Mouse (Mus musculus) MEL (cell line): Measurements from ENCODE around the gene Thrsp. TPM values are rescaled to one million over a fixed set of nuclear protein-coding genes. Genes with fewer than 3 reads are reported as not detected.
"Not testable (repeated sequence)": the region's sequence is repeated elsewhere in the genome, so short reads cannot be mapped to it uniquely, and the experiment has no call there.

ENCODE experiments used
- DNase-seq: peaks from one replicate; pipeline ENCODE4 v3.0.0; 2011; ENCODE audit warnings: low read depth, low spot score
- H3K27ac ChIP-seq: 2 replicates; pipeline ENCODE4 v1.5.1; 2012; ENCODE audit warnings: low read depth, mild to moderate bottlenecking, control low read depth, low read length, moderate library complexity; ENCODE audit not compliant: control insufficient read depth
- H3K27me3 ChIP-seq, 2 experiments: fragments of 150-350 bp in 1 of 2; sonication (generic) in 1 of 2; 2 replicates each; pipeline ENCODE4 v1.6.1; 2012; ENCODE audit warnings: low read length in 2 of 2, mild to moderate bottlenecking in 2 of 2, improper control_type of control experiment in 1 of 2, moderate library complexity in 1 of 2; ENCODE audit not compliant: insufficient read depth in 2 of 2, control insufficient read depth in 1 of 2
- H3K36me3 ChIP-seq, 2 experiments: 2 replicates each; pipeline ENCODE4 v1.6.1; 2012 to 2014; ENCODE audit warnings: low read length in 2 of 2, improper control_type of control experiment in 1 of 2, inconsistent platforms in 1 of 2, mild to moderate bottlenecking in 1 of 2; ENCODE audit not compliant: insufficient read depth in 2 of 2, control insufficient read depth in 1 of 2
- H3K4me1 ChIP-seq, 2 experiments: fragments of 150-350 bp in 1 of 2; sonication (generic) in 1 of 2; 2 replicates each; pipeline ENCODE4 v1.6.1; 2012; ENCODE audit warnings: low read length in 2 of 2, improper control_type of control experiment in 1 of 2, mild to moderate bottlenecking in 1 of 2; ENCODE audit not compliant: insufficient read depth in 2 of 2, control insufficient read depth in 1 of 2
- H3K4me3 ChIP-seq, 2 experiments: fragments of 150-350 bp in 1 of 2; sonication (generic) in 1 of 2; 2 replicates each; pipeline ENCODE4 v1.5.1; 2012; ENCODE audit warnings: low read depth in 2 of 2, low read length in 2 of 2, mild to moderate bottlenecking in 2 of 2, moderate library complexity in 2 of 2, control low read depth in 1 of 2, improper control_type of control experiment in 1 of 2; ENCODE audit not compliant: control insufficient read depth in 1 of 2, insufficient read depth in 1 of 2
- H3K79me2 ChIP-seq: 2 replicates; pipeline ENCODE4 v1.6.1; 2012; ENCODE audit warnings: mild to moderate bottlenecking, low read length, moderate library complexity; ENCODE audit not compliant: control insufficient read depth, poor library complexity, insufficient read depth
- H3K9ac ChIP-seq: 2 replicates; pipeline ENCODE4 v1.6.1; 2012; ENCODE audit warnings: low read depth, mild to moderate bottlenecking, control low read depth, low read length, moderate library complexity; ENCODE audit not compliant: control insufficient read depth, poor library complexity, severe bottlenecking
- H3K9me3 ChIP-seq: fragments of 150-350 bp; sonication (generic); replicated peaks from 2 replicates; pipeline ENCODE4 v1.6.1; 2012; ENCODE audit warnings: mild to moderate bottlenecking, low read length, improper control_type of control experiment, moderate library complexity; ENCODE audit not compliant: insufficient read depth
- CTCF ChIP-seq, 3 experiments: IDR thresholded peaks in 2 of 3; conservative IDR thresholded peaks in 1 of 3; 2 replicates each; pipeline ENCODE4 v1.5.1; 2011 to 2012; ENCODE audit warnings: low read length in 3 of 3, low read depth in 2 of 3, mild to moderate bottlenecking in 2 of 3, improper control_type of control experiment in 1 of 3, inconsistent platforms in 1 of 3, mixed read lengths in 1 of 3, moderate library complexity in 1 of 3; ENCODE audit not compliant: control insufficient read depth in 1 of 3, insufficient read depth in 1 of 3, poor library complexity in 1 of 3, severe bottlenecking in 1 of 3
- ELF1 ChIP-seq: IDR thresholded peaks from 2 replicates; pipeline ENCODE4 v1.6.1; 2014; ENCODE audit warnings: low read depth, mild to moderate bottlenecking, inconsistent platforms, low read length, improper control_type of control experiment, moderate library complexity
- GATA1 ChIP-seq: IDR thresholded peaks from 2 replicates; pipeline ENCODE4 v1.6.1; 2011; ENCODE audit warnings: low read depth, low read length, improper control_type of control experiment
- HCFC1 ChIP-seq: IDR thresholded peaks from 2 replicates; pipeline ENCODE4 v1.6.1; 2012; ENCODE audit warnings: low read depth, mild to moderate bottlenecking, inconsistent platforms, low read length, improper control_type of control experiment, moderate library complexity
- JUND ChIP-seq: IDR thresholded peaks from 2 replicates; pipeline ENCODE4 v1.6.1; 2011; ENCODE audit warnings: low read depth, mild to moderate bottlenecking, improper control_type of control experiment, low read length
- MAFK ChIP-seq: IDR thresholded peaks from 2 replicates; pipeline ENCODE4 v1.6.1; 2011; ENCODE audit warnings: low read depth, mild to moderate bottlenecking, low read length, improper control_type of control experiment, borderline replicate concordance
- MAX ChIP-seq: IDR thresholded peaks from 2 replicates; pipeline ENCODE4 v1.6.1; 2011; ENCODE audit warnings: low read length, improper control_type of control experiment
- MAZ ChIP-seq: IDR thresholded peaks from 2 replicates; pipeline ENCODE4 v1.6.1; 2012; ENCODE audit warnings: low read depth, mild to moderate bottlenecking, inconsistent platforms, low read length, improper control_type of control experiment
- MEF2A ChIP-seq: IDR thresholded peaks from 2 replicates; pipeline ENCODE4 v1.6.1; 2014; ENCODE audit warnings: low read depth, mild to moderate bottlenecking, inconsistent platforms, low read length, improper control_type of control experiment; ENCODE audit not compliant: poor library complexity, insufficient replicate concordance, severe bottlenecking; ENCODE audit errors: extremely low read depth
- POLR2AphosphoS2 ChIP-seq: IDR thresholded peaks from 2 replicates; pipeline ENCODE4 v1.6.1; 2011; ENCODE audit warnings: low read length, improper control_type of control experiment
- POLR2AphosphoS5 ChIP-seq: IDR thresholded peaks from 2 replicates; pipeline ENCODE4 v1.6.1; 2012; ENCODE audit warnings: low read depth, borderline replicate concordance, mild to moderate bottlenecking, inconsistent platforms, low read length, moderate library complexity, mixed read lengths
- RAD21 ChIP-seq: IDR thresholded peaks from 2 replicates; pipeline ENCODE4 v1.6.1; 2011; ENCODE audit warnings: mild to moderate bottlenecking, low read depth, low read length, improper control_type of control experiment
- RCOR1 ChIP-seq: IDR thresholded peaks from 2 replicates; pipeline ENCODE4 v1.6.1; 2012; ENCODE audit warnings: low read depth, mild to moderate bottlenecking, inconsistent platforms, low read length, improper control_type of control experiment
- TAL1 ChIP-seq: IDR thresholded peaks from 2 replicates; pipeline ENCODE4 v1.6.1; 2012; ENCODE audit warnings: mild to moderate bottlenecking, inconsistent platforms, low read length, moderate library complexity, mixed read lengths
- TBP ChIP-seq: IDR thresholded peaks from 2 replicates; pipeline ENCODE4 v1.8.0; 2011; ENCODE audit warnings: low read depth, low read length, improper control_type of control experiment
- TCF12 ChIP-seq: IDR thresholded peaks from 2 replicates; pipeline ENCODE4 v1.6.1; 2014; ENCODE audit warnings: low read depth, mild to moderate bottlenecking, inconsistent platforms, low read length, improper control_type of control experiment, moderate library complexity
- UBTF ChIP-seq: IDR thresholded peaks from 2 replicates; pipeline ENCODE4 v1.6.1; 2012; ENCODE audit warnings: low read depth, mild to moderate bottlenecking, inconsistent platforms, low read length, improper control_type of control experiment, moderate library complexity, borderline replicate concordance; ENCODE audit not compliant: insufficient read depth
- USF1 ChIP-seq: IDR thresholded peaks from 2 replicates; pipeline ENCODE4 v1.6.1; 2014; ENCODE audit warnings: low read depth, mild to moderate bottlenecking, inconsistent platforms, low read length, improper control_type of control experiment, moderate library complexity
- USF2 ChIP-seq, 2 experiments: IDR thresholded peaks; 2 replicates each; pipeline ENCODE4 v1.6.1; 2011 to 2012; ENCODE audit warnings: improper control_type of control experiment in 2 of 2, low read length in 2 of 2, borderline replicate concordance in 1 of 2, inconsistent platforms in 1 of 2, low read depth in 1 of 2, mild to moderate bottlenecking in 1 of 2; ENCODE audit not compliant: insufficient read depth in 1 of 2
- ZMIZ1 ChIP-seq: IDR thresholded peaks from 2 replicates; pipeline ENCODE4 v1.6.1; 2012; ENCODE audit warnings: low read depth, mild to moderate bottlenecking, inconsistent platforms, low read length, improper control_type of control experiment, moderate library complexity
- ZNF384 ChIP-seq: IDR thresholded peaks from 2 replicates; pipeline ENCODE4 v1.6.1; 2012; ENCODE audit warnings: low read depth, mild to moderate bottlenecking, inconsistent platforms, low read length, improper control_type of control experiment
- polyA plus RNA-seq, 2 experiments: library from polyadenylated mRNA; stranded (reverse) in 1 of 2; unstranded in 1 of 2; fragments of >175 nt in 1 of 2; fragments of >200 nt in 1 of 2; gene quantifications; 2 replicates each; pipeline versions ENCODE4 v1.2.1 to v1.2.4; 2012; ENCODE audit warnings: low replicate concordance in 2 of 2, low read depth in 1 of 2; ENCODE audit not compliant: insufficient read length in 2 of 2, insufficient read depth in 1 of 2, missing spikeins in 1 of 2
- total RNA-seq: library from RNA; depleted of rRNA; stranded (reverse); fragments of 300-350 nt; gene quantifications from 2 replicates; pipeline ENCODE4 v1.2.3, GENCODE M21; 2012

Gene Thrsp
- total and polyA plus RNA-seq, 3 experiments, result 0.06 TPM; not detected in 2

DNA sequence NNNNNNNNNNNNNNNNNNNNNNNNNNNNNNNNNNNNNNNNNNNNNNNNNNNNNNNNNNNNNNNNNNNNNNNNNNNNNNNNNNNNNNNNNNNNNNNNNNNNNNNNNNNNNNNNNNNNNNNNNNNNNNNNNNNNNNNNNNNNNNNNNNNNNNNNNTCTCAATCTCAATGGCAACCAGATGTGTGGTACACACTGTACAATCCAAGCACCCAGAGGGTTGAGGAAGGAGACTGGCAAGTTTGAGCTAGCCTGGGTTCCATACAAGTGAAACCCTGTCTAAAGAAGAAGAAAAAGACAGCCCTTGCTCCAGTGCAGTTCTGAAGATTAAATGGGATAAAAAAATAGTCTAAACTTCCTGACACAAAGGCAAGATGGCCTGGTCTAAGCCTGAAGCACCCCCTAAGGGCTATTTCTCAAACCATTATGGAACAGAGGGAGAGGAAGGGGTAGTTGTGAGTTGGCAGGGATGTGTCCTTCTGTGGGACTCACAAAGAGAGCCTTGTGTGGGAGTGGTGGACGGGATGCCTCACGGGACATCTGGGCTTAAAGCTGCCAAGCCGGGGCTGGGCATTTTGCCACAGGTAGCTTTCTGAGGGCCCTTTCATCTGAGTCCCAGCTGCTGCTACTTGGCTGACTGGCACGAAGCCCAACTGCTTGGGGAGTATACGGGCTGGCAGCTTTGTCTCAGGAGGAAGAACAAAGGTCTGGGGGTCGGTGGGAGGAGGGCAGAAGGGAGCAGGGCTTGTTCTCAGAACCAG, 28.8 kb upstream of the Thrsp start (continued):
- TF ChIP-seq UBTF, result no peak

DNA sequence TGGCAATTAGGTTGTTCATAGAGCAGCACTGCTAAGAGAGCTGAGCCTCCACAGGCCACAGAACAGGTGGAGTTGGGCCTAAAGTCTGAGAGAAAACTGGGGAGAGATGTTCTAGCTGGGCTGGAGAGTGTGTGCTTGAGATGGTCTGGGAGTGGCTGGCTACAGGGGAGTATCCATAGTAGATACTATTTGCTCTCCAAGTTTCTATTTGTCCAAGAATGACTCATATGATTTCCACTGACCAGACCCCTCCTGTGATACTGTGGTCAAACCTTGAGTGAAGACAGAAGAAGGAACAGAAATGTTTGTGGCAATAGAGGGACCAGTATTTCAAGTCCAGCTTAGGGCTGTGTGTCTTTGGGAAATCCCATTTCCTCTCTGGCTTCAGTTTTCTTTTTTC, 21.5 kb upstream of the Thrsp start:
- Histone ChIP-seq H3K9ac (no peak overlapping the region), H3K4me1 (no peaks in the 10 kb centered on the region; a peak in 2 of 4 replicates), H3K4me3 (no peak overlapping the region), H3K9me3 (no peaks in the 10 kb centered on the region), H3K27ac (no peak overlapping the region), H3K27me3 (no peaks in the 10 kb centered on the region; a peak in 2 of 4 replicates), H3K79me2 (no peaks in the 10 kb centered on the region), H3K36me3 (no peaks in the 10 kb centered on the region)
- TF ChIP-seq RCOR1, result no peak
- TF ChIP-seq POLR2AphosphoS5, result no peak
- TF ChIP-seq MAZ, result no peak
- DNase-seq, result no peak

DNA sequence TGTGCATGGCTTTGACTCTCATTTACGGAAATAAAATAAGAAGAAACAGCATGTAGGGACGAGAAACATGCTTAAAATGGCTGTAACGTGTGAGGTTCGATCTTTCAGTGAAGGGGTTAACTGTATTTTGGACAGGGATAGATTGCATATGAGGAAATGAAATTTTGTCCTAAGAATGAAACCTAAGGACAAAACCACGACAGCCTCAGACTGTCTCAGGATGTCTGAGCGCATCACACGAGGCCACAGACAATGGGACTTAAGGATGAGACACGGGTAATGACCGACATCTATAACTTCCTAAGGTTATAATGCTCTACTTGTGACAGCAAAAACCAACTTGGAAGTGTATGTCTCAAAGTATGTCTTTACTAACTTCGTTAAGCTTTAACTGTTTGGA, 17.0 kb upstream of the Thrsp start:
- Histone ChIP-seq H3K9me3 (no peaks in the 10 kb centered on the region), H3K4me1 (no peaks in the 10 kb centered on the region; a peak in 2 of 4 replicates), H3K79me2 (no peaks in the 10 kb centered on the region), H3K27me3 (no peaks in the 10 kb centered on the region; a peak in 2 of 4 replicates), H3K4me3 (no peak overlapping the region), H3K36me3 (no peaks in the 10 kb centered on the region), H3K27ac (no peak overlapping the region), H3K9ac (no peak overlapping the region)
- no peak for DNase-seq
- TF ChIP-seq ZMIZ1 (no peak), MEF2A (no peak), JUND (no peak), HCFC1 (no peak), RAD21 (no peak), TAL1 (no peak), GATA1 (no peak), CTCF (IDR thresholded peaks at IDR 0.05 in 2 of 3, conservative IDR thresholded peaks at IDR 0.05 in 1 of 3; ENCODE audit: control insufficient read depth in 1 of 3, insufficient read depth in 1 of 3, low read depth in 2 of 3, low read length in 3 of 3, poor library complexity in 1 of 3, severe bottlenecking in 1 of 3) (no peak), TCF12 (no peak), MAFK (no peak), POLR2AphosphoS2 (no peak), TBP (no peak), ZNF384 (no peak), USF2 (IDR thresholded peaks at IDR 0.05; ENCODE audit: borderline replicate concordance in 1 of 2, insufficient read depth in 1 of 2, low read depth in 1 of 2, low read length in 2 of 2) (no peak), ELF1 (no peak), USF1 (no peak), POLR2AphosphoS5 (no peak), MAX (no peak)

DNA sequence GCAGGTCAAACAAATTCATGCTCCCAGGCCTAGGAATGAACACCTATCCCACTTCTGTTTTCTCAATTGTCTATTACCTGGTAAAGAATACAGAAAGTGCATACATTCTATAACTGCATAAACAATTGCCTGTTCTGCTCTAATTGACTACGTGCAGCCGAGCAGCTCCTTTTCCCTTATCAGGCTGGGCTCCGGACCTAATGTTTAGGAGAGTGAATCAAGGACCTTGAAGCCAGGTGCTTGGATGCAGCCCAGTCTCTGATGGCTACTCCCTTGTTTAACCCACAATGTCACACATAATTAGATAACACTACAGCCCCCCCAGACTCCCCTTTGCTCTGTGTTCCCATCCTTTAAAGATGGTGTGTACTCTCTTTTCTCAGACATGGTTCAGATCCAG, 16.0 kb upstream of the Thrsp start:
- H3K9me3 ChIP-seq, H3K4me3 ChIP-seq, H3K9ac ChIP-seq, H3K27ac ChIP-seq, H3K4me1 ChIP-seq, H3K36me3 ChIP-seq, DNase-seq, H3K27me3 ChIP-seq, H3K79me2 ChIP-seq: not testable (repeated sequence)
